Mouse (Mus musculus): ENCODE results near the gene Camk2d.

- TF ChIP-seq CTCF (IDR thresholded peaks at IDR 0.05; ENCODE audit: control insufficient read depth, insufficient read depth, low read length): no peak
- TF ChIP-seq POLR2A (IDR thresholded peaks at IDR 0.05; ENCODE audit: borderline replicate concordance, control insufficient read depth, low read depth, low read length): no peak
Measured at GRCm38 (mm10) chr3:126806145-126806544, 210.0 kb downstream of the Camk2d start.
